In genomic region chr4:126464189-126464891, GRCm38 (mm10) we compare ENCODE assay signal across 13 mouse cellular contexts. TPM values are rescaled to one million over a fixed set of nuclear protein-coding genes. Genes with fewer than 3 reads are reported as not detected.
DNase-seq lines count a peak whose midpoint lies in the region; ATAC-seq and TF ChIP-seq lines count a peak whose summit lies in the region.
"Had no signal": no experiment of that assay in that cellular context is flagged by ENCODE, and none has a peak within 500 bp of the region (broad histone marks: within the 10 kb centered on the region; RNA-seq: fewer than 3 reads in every experiment).

No protein-coding gene starts in this region.

- peak overlapping the region; percentile 71 for H3K4me2 ChIP-seq in forebrain, postnatal 0 days (ENCODE audit: low read depth)
- H3K4me2 ChIP-seq in midbrain, embryonic 13.5 days (replicated peaks) = peak overlapping the region; percentile 79

- H3K9ac ChIP-seq in forebrain, postnatal 0 days = no peak overlapping the region
- peak overlapping the region; percentile 66 for H3K9ac ChIP-seq in midbrain, embryonic 13.5 days (replicated peaks)
- H3K9ac ChIP-seq: heart, embryonic 13.5 days; liver, postnatal 0 days had no signal

- no peaks in the 10 kb centered on the region for H3K27me3 ChIP-seq in E14TG2a.4 (ENCODE audit: insufficient read depth, low read length)
- no peaks in the 10 kb centered on the region for H3K27me3 ChIP-seq in forebrain, postnatal 0 days (ENCODE audit: insufficient read depth, low read length)
- H3K27me3 ChIP-seq in midbrain, embryonic 13.5 days = no peaks in the 10 kb centered on the region
- H3K27me3 ChIP-seq: heart, embryonic 13.5 days had no signal

- H3K4me1 ChIP-seq in E14TG2a.4 (replicated peaks; ENCODE audit: low read depth, low read length) = peaks cover 71% of the 10 kb centered on the region
- peaks cover 25% of the 10 kb centered on the region for H3K4me1 ChIP-seq in forebrain, postnatal 0 days (ENCODE audit: insufficient read depth)
- H3K4me1 ChIP-seq in midbrain, embryonic 13.5 days (replicated peaks) = peaks cover 65% of the 10 kb centered on the region

- H3K36me3 ChIP-seq in E14TG2a.4 (ENCODE audit: insufficient read depth, low read length) = peaks cover 31% of the 10 kb centered on the region
- peaks cover 16% of the 10 kb centered on the region for H3K36me3 ChIP-seq in forebrain, postnatal 0 days (ENCODE audit: insufficient read depth)
- peaks cover 25% of the 10 kb centered on the region for H3K36me3 ChIP-seq in midbrain, embryonic 13.5 days

- no peak overlapping the region for H3K27ac ChIP-seq in forebrain, postnatal 0 days (ENCODE audit: low read depth, low read length)
- H3K27ac ChIP-seq in midbrain, embryonic 13.5 days = peak overlapping the region; percentile 95
- H3K27ac ChIP-seq: heart, embryonic 13.5 days; limb, embryonic 10.5 days had no signal

- WGBS in forebrain, postnatal 0 days = 12% methylated on average over 4 of the region's 4 CpGs
- WGBS in midbrain, embryonic 13.5 days = 6% methylated on average over 4 of the region's 4 CpGs

- ATAC-seq in forebrain, postnatal 0 days = no peak
- no peak for ATAC-seq in midbrain, embryonic 13.5 days
- ATAC-seq: intestine, embryonic 16.5 days; liver, postnatal 0 days had no signal

- peak overlapping the region; percentile 78 for H3K4me3 ChIP-seq in E14TG2a.4 (replicated peaks; ENCODE audit: low read length)
- H3K4me3 ChIP-seq in forebrain, postnatal 0 days (ENCODE audit: low read depth, low read length) = no peak overlapping the region
- peak overlapping the region; percentile 64 for H3K4me3 ChIP-seq in midbrain, embryonic 13.5 days (replicated peaks)
- H3K4me3 ChIP-seq: heart, embryonic 13.5 days had no signal

- peak; percentile 43 for DNase-seq in embryo, embryonic 11 days
- DNase-seq in forebrain, postnatal 0 days = no peak
- no peak for DNase-seq in cerebellum, postnatal 14 days
- no peak for DNase-seq in spleen, postnatal 14 days (ENCODE audit: low spot score in 2 of 2)
- DNase-seq in frontal cortex, postnatal 25 days (ENCODE audit: low spot score in 2 of 2) = no peak
- no peak for DNase-seq in left cerebral cortex, adult 11 months (ENCODE audit: low spot score)
- DNase-seq: cerebellum, adult 9-11 months; liver, postnatal 0 days had no signal

- no peaks in the 10 kb centered on the region for H3K9me3 ChIP-seq in E14TG2a.4 (ENCODE audit: low read length)
- H3K9me3 ChIP-seq in forebrain, postnatal 0 days (ENCODE audit: low read length) = no peaks in the 10 kb centered on the region
- H3K9me3 ChIP-seq in midbrain, embryonic 13.5 days = no peaks in the 10 kb centered on the region
- H3K9me3 ChIP-seq: heart, embryonic 13.5 days; limb, embryonic 10.5 days had no signal

- TF ChIP-seq CTCF in E14TG2a.4 (conservative IDR thresholded peaks at IDR 0.05; ENCODE audit: low read length) = no peak
- TF ChIP-seq CTCF in forebrain, postnatal 0 days (IDR thresholded peaks at IDR 0.05; ENCODE audit: low read depth) = no peak

RNA-seq across cellular contexts. Expression of gene Ago1, which starts 4.0 kb away (rescaled TPM):
- total RNA-seq in forebrain, postnatal 0 days (2014; rRNA removed) = 33.2 and 35.7 TPM in 2 replicates
- polyA plus RNA-seq in forebrain, postnatal 0 days (2015; fragmentation: Nextera tagmentation; extraction: Ambion mirVana) = 4.5 and 4.7 TPM in 2 replicates
- polyA plus RNA-seq in midbrain, embryonic 13.5 days (2015; fragmentation: Nextera tagmentation; extraction: Ambion mirVana) = 18.5 and 19.5 TPM in 2 replicates

RNA-seq across cellular contexts. Expression of gene Ago3, which starts 35.0 kb away (rescaled TPM):
- 7.3 and 11.4 TPM in 2 replicates for total RNA-seq in forebrain, postnatal 0 days (2014; rRNA removed)
- 9.6 and 13.2 TPM in 2 replicates for polyA plus RNA-seq in forebrain, postnatal 0 days (2015; fragmentation: Nextera tagmentation; extraction: Ambion mirVana)
- polyA plus RNA-seq in midbrain, embryonic 13.5 days (2015; fragmentation: Nextera tagmentation; extraction: Ambion mirVana) = 17.7 and 18.4 TPM in 2 replicates
